Mouse (Mus musculus): ENCODE measurements around the gene Inip. TPM values are rescaled to one million over a fixed set of nuclear protein-coding genes. Genes with fewer than 3 reads are reported as not detected.

Inip gene
- polyA plus RNA-seq (2021; fragmentation: Nextera tagmentation), result 15.1 and 16.6 TPM in 2 replicates
- long read RNA-seq, experiment 1, transcript Inip-201 (5 exons, 3,237 nt), result major isoform, 10 of 31 reads
- long read RNA-seq, experiment 1, transcript Inip-203 (3 exons, 1,654 nt), result minor isoform, 9 of 31 reads
- long read RNA-seq, experiment 1, transcript Inip-202 (4 exons, 1,438 nt), result minor isoform, 5 of 31 reads
- long read RNA-seq, experiment 1, partial matches to known transcripts, result 0 of 31 reads
- long read RNA-seq, experiment 1, other reads (novel, unspliced or antisense), result 7 of 31 reads
- long read RNA-seq, experiment 2, transcript Inip-201 (5 exons, 3,237 nt), result major isoform, 47 of 108 reads
- long read RNA-seq, experiment 2, transcript Inip-202 (4 exons, 1,438 nt), result minor isoform, 12 of 108 reads
- long read RNA-seq, experiment 2, transcript Inip-203 (3 exons, 1,654 nt), result minor isoform, 35 of 108 reads
- long read RNA-seq, experiment 2, partial matches to known transcripts, result 1 of 108 reads
- long read RNA-seq, experiment 2, other reads (novel, unspliced or antisense), result 13 of 108 reads

GRCm38 (mm10) chr4:59801489-59801888, at the start of gene Inip:
Gene Inip (minus strand): TSS chr4:59801589.

GRCm38 (mm10) chr4:59805181-59805967, 4.0 kb upstream of the Inip start, which contains the start of gene Snx30:
Gene Snx30 (plus strand): TSS chr4:59805840.

Other genes starting within 250 kb of the Inip start
- gene Hsdl2, start 220.0 kb downstream of the Inip start, polyA plus RNA-seq (2021; fragmentation: Nextera tagmentation), result 36.7 and 39.7 TPM in 2 replicates
- gene E130308A19Rik, start 175.4 kb downstream of the Inip start, polyA plus RNA-seq (2021; fragmentation: Nextera tagmentation), result 3.8 and 4.0 TPM in 2 replicates
- 5.7 and 6.9 TPM in 2 replicates for gene Snx30, start 4.3 kb upstream of the Inip start, polyA plus RNA-seq (2021; fragmentation: Nextera tagmentation)
- not detected in 2 replicates for gene Slc46a2, start 113.5 kb upstream of the Inip start, polyA plus RNA-seq (2021; fragmentation: Nextera tagmentation)
- gene Mup4, start 159.1 kb upstream of the Inip start, polyA plus RNA-seq (2021; fragmentation: Nextera tagmentation), result not detected in 2 replicates
- gene Mup6, start 162.7 kb upstream of the Inip start, polyA plus RNA-seq (2021; fragmentation: Nextera tagmentation), result not detected in 2 replicates